Mouse (Mus musculus) neural tube, embryonic 15.5 days (tissue): Measurements from ENCODE around the gene Traf4. TPM values are rescaled to one million over a fixed set of nuclear protein-coding genes. Genes with fewer than 3 reads are reported as not detected.
"Not testable (repeated sequence)": the region's sequence is repeated elsewhere in the genome, so short reads cannot be mapped to it uniquely, and the experiment has no call there.

Experiments used
- ATAC-seq: fragments of 200-750 bp; cut with Nextera tagmentation; 2 replicates; pipeline ENCODE4 v1.8.0; 2017; ENCODE audit warnings: mild to moderate bottlenecking, moderate TSS enrichment, moderate library complexity; ENCODE audit not compliant: low FRiP score
- H3K27ac ChIP-seq: fragments of 300-500 bp; sonication (generic); replicated peaks from 2 replicates; pipeline ENCODE4 v1.5.1; 2015; ENCODE audit warnings: mild to moderate bottlenecking, inconsistent platforms
- H3K27me3 ChIP-seq: fragments of 300-500 bp; sonication (generic); replicated peaks from 2 replicates; pipeline ENCODE4 v1.6.1; 2015; ENCODE audit warnings: inconsistent platforms
- H3K36me3 ChIP-seq: fragments of 300-500 bp; sonication (generic); 2 replicates; pipeline ENCODE4 v1.6.1; 2015; ENCODE audit warnings: inconsistent platforms
- H3K4me1 ChIP-seq: fragments of 300-500 bp; sonication (generic); 2 replicates; pipeline ENCODE4 v1.6.1; 2015; ENCODE audit warnings: inconsistent platforms
- H3K4me2 ChIP-seq: fragments of 300-500 bp; sonication (generic); 2 replicates; pipeline ENCODE4 v1.6.1; 2015; ENCODE audit warnings: inconsistent platforms, mild to moderate bottlenecking, moderate library complexity
- H3K4me3 ChIP-seq: fragments of 300-500 bp; sonication (generic); replicated peaks from 2 replicates; pipeline ENCODE4 v1.5.1; 2015; ENCODE audit warnings: mild to moderate bottlenecking, inconsistent platforms
- H3K9ac ChIP-seq: fragments of 300-500 bp; sonication (generic); replicated peaks from 2 replicates; pipeline ENCODE4 v1.6.1; 2015; ENCODE audit warnings: mild to moderate bottlenecking, inconsistent platforms
- H3K9me3 ChIP-seq: fragments of 300-500 bp; sonication (generic); replicated peaks from 2 replicates; pipeline ENCODE4 v1.6.1; 2016; ENCODE audit warnings: inconsistent platforms
- WGBS: fragments of 180-500 bp; shearing (Covaris S2); methylation state at CpG from one replicate; pipeline ENCODE4 v1.1.7; 2015; ENCODE audit warnings: mixed read lengths; 5-methylcytosine and 5-hydroxymethylcytosine counted together
- polyA plus RNA-seq: library from polyadenylated mRNA; unstranded; fragments of >200 nt; fragmentation: Nextera tagmentation; extraction: Ambion mirVana; gene quantifications from 2 replicates; pipeline ENCODE4 v1.2.1, GENCODE M21; 2015

Traf4 gene
- polyA plus RNA-seq, 1 experiment from 2014 or later, result 82.1 TPM

GRCm38 (mm10) chr11:78152299-78153231 is 12.8 kb downstream of the Traf4 start:
- H3K9ac ChIP-seq, result 0 out of 2 replicates have a peak overlapping the region, but pooled peaks have one; percentile 8
- H3K36me3 ChIP-seq, result peaks cover 69% of the 10 kb centered on the region

GRCm38 (mm10) chr11:78151161-78151560 is 14.2 kb downstream of the Traf4 start:
- ATAC-seq, result no peak
- Histone ChIP-seq H3K4me2 (no peak overlapping the region), H3K27ac (no peak overlapping the region; the same call in 1 of the 2 replicates), H3K27me3 (no peaks in the 10 kb centered on the region), H3K4me3 (no peak overlapping the region), H3K9me3 (no peaks in the 10 kb centered on the region), H3K36me3 (peaks cover 69% of the 10 kb centered on the region), H3K9ac (no peak overlapping the region), H3K4me1 (peaks cover 38% of the 10 kb centered on the region)
- 53% methylated on average over 1 of the region's 1 CpGs for WGBS

More at GRCm38 (mm10) chr11:78152299-78153231, 12.8 kb downstream of the Traf4 start:
- peaks cover 41% of the 10 kb centered on the region for H3K4me1 ChIP-seq
- 32% methylated on average over 9 of the region's 9 CpGs for WGBS
- ATAC-seq, result peak; percentile 79
- H3K4me3 ChIP-seq, result no peak overlapping the region
- H3K27me3 ChIP-seq, result no peaks in the 10 kb centered on the region
- peak overlapping the region; percentile 9; the same call in 1 of the 2 replicates for H3K4me2 ChIP-seq
- peak overlapping the region; percentile 82 for H3K27ac ChIP-seq
- H3K9me3 ChIP-seq, result no peaks in the 10 kb centered on the region

GRCm38 (mm10) chr11:78146707-78147543 is 18.5 kb downstream of the Traf4 start:
- Histone ChIP-seq H3K9me3 (no peaks in the 10 kb centered on the region), H3K4me2 (no peak overlapping the region), H3K4me3 (no peak overlapping the region), H3K4me1 (peaks cover 6% of the 10 kb centered on the region; the same call in 1 of the 2 replicates), H3K27me3 (no peaks in the 10 kb centered on the region), H3K9ac (no peak overlapping the region), H3K27ac (no peak overlapping the region), H3K36me3 (peaks cover 66% of the 10 kb centered on the region)
- no peak for ATAC-seq
- WGBS, result 94% methylated on average over 6 of the region's 6 CpGs

DNA sequence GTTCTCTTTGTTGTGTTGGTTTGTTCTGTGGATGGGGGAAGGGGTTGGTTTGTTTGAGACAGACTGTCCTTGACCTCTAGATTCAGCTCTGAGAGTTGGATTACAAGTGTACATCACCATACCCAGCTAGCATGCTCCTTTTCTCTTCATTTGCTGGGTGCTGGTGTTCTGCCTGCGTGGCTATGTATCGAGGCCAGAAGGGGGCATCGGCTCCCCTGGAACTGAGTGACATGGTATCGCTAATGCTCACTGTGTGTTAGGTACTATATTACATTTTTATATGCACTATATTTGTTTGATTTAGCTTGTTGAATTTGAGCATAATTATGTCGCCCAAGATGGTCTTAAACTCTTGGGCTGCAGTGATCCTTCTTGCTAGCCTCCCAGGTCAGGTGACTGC is 19.2 kb downstream of the Traf4 start:
- no peak for ATAC-seq
- WGBS, result 82% methylated on average over 5 of the region's 5 CpGs
- Histone ChIP-seq H3K27me3 (no peaks in the 10 kb centered on the region), H3K9ac (no peak overlapping the region), H3K4me3 (no peak overlapping the region), H3K4me1 (peaks cover 4% of the 10 kb centered on the region; the same call in 1 of the 2 replicates), H3K4me2 (no peak overlapping the region), H3K27ac (no peak overlapping the region), H3K9me3 (no peaks in the 10 kb centered on the region), H3K36me3 (peaks cover 65% of the 10 kb centered on the region)

GRCm38 (mm10) chr11:78143520-78143919 is 21.9 kb downstream of the Traf4 start:
- Histone ChIP-seq H3K27me3 (no peaks in the 10 kb centered on the region), H3K36me3 (peaks cover 42% of the 10 kb centered on the region), H3K4me1 (peaks cover 4% of the 10 kb centered on the region; the same call in 1 of the 2 replicates), H3K9ac (no peak overlapping the region), H3K27ac (no peak overlapping the region), H3K4me3 (no peak overlapping the region), H3K9me3 (no peaks in the 10 kb centered on the region), H3K4me2 (no peak overlapping the region)
- 87% methylated on average over 2 of the region's 2 CpGs for WGBS
- ATAC-seq, result no peak

- Histone ChIP-seq H3K4me3 (no peak overlapping the region), H3K4me1 (peaks cover 7% of the 10 kb centered on the region; the same call in 1 of the 2 replicates), H3K9me3 (no peaks in the 10 kb centered on the region), H3K27me3 (no peaks in the 10 kb centered on the region), H3K9ac (no peak overlapping the region), H3K4me2 (no peak overlapping the region), H3K27ac (no peak overlapping the region), H3K36me3 (peaks cover 22% of the 10 kb centered on the region)
- no peak for ATAC-seq
- WGBS, result 77% methylated on average over 5 of the region's 5 CpGs
These were observed 24.7 kb downstream of the Traf4 start for GRCm38 (mm10) chr11:78140665-78141064.

- no peaks in the 10 kb centered on the region for H3K9me3 ChIP-seq
- 87% methylated on average over 3 of the region's 3 CpGs for WGBS
- H3K4me3 ChIP-seq, result no peak overlapping the region
- H3K4me1 ChIP-seq, result peaks cover 7% of the 10 kb centered on the region; the same call in 1 of the 2 replicates
- H3K9ac ChIP-seq, result no peak overlapping the region
- no peak for ATAC-seq
- no peaks in the 10 kb centered on the region for H3K27me3 ChIP-seq
- no peak overlapping the region for H3K4me2 ChIP-seq
- no peaks in the 10 kb centered on the region for H3K36me3 ChIP-seq
- no peak overlapping the region for H3K27ac ChIP-seq
These were observed 27.4 kb downstream of the Traf4 start for GRCm38 (mm10) chr11:78138023-78138422.

GRCm38 (mm10) chr11:78137584-78137983 is 27.8 kb downstream of the Traf4 start:
- no peak for ATAC-seq
- WGBS, result 82% methylated on average over 4 of the region's 4 CpGs
- Histone ChIP-seq H3K36me3 (no peaks in the 10 kb centered on the region), H3K27ac (no peak overlapping the region), H3K9ac (no peak overlapping the region), H3K9me3 (no peaks in the 10 kb centered on the region), H3K27me3 (no peaks in the 10 kb centered on the region), H3K4me1 (peaks cover 7% of the 10 kb centered on the region; the same call in 1 of the 2 replicates), H3K4me2 (no peak overlapping the region), H3K4me3 (no peak overlapping the region)

DNA sequence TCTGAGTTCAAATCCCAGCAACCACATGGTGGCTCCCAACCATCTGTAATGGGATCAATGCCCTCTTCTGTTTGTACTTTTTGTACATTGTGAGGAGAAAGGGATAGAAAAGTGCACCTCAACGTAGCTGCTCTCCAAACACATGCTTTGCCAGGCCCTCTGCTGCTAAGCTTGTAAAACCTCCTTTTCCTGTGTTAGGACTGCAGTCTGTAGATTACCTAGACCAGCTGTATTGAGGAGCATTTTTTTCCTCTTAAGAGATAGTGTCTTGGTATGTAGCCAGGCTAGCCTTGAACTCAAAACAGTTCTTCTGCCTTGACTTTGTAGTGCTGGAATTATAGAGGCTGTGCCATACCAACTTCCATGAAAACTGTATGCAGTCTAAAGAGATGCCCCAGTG is 29.3 kb downstream of the Traf4 start:
- H3K9ac ChIP-seq, result no peak overlapping the region
- H3K4me2 ChIP-seq, result no peak overlapping the region
- no peaks in the 10 kb centered on the region for H3K27me3 ChIP-seq
- 0 out of 2 replicates have a peak, but pooled peaks cover 2% of the 10 kb centered on the region for H3K4me1 ChIP-seq
- no peak overlapping the region for H3K4me3 ChIP-seq
- WGBS, result 91% methylated on average over 1 of the region's 1 CpGs
- no peaks in the 10 kb centered on the region for H3K36me3 ChIP-seq
- H3K27ac ChIP-seq, result no peak overlapping the region
- H3K9me3 ChIP-seq, result no peaks in the 10 kb centered on the region
- no peak for ATAC-seq

GRCm38 (mm10) chr11:78135314-78135713 is 30.1 kb downstream of the Traf4 start:
- not testable (repeated sequence) for H3K27ac ChIP-seq, H3K4me2 ChIP-seq, H3K9ac ChIP-seq, H3K36me3 ChIP-seq, H3K4me3 ChIP-seq, H3K27me3 ChIP-seq, H3K9me3 ChIP-seq, H3K4me1 ChIP-seq, ATAC-seq
- WGBS, result 91% methylated on average over 7 of the region's 7 CpGs

- Histone ChIP-seq H3K4me1 (peaks cover 3% of the 10 kb centered on the region; the same call in 1 of the 2 replicates), H3K9ac (no peak overlapping the region), H3K27me3 (no peaks in the 10 kb centered on the region), H3K36me3 (no peaks in the 10 kb centered on the region), H3K27ac (no peak overlapping the region), H3K4me3 (no peak overlapping the region), H3K9me3 (no peaks in the 10 kb centered on the region), H3K4me2 (no peak overlapping the region)
- 86% methylated on average over 3 of the region's 3 CpGs for WGBS
- no peak for ATAC-seq
These were observed 31.0 kb downstream of the Traf4 start for GRCm38 (mm10) chr11:78134344-78134743.
